Mouse (Mus musculus): ENCODE data around the gene Cfap161. TPM values are rescaled to one million over a fixed set of nuclear protein-coding genes. Genes with fewer than 3 reads are reported as not detected.

The Cfap161 gene
- polyA plus RNA-seq, 1 experiment: not detected

DNA sequence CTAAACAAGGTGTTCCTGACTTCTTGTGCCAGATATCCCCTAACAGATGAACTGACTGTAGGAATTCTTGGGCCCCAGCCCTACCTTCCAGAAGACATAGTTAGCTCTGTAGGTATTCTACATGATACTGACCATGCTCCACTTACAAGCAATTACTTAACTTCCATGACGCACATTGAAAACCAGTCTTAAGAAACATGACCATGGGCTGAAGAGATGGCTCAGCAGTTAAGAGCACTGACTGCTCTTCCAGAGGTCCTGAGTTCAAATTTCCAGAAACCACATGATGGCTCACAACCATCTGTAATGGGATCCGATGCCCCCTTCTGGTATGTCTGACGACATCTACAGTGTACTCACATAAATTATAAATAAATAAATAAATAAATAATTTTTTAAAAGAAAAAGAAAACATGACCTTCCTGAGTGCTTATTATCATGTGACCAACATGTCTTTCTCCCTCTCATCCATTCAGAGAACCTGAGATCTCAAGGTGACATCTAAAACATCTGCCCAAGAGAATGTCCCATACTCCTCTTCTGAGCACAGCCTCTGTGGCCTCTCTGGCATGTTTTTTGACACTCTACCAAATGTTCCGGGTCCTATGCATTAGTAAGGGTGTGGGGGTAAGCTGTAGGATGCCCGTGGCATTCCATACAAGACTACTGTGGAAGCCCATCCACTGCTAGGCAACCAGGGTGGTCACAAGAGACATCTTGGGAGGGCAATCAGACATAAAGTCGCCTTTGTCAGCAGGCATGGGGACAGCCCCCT is 58.2 kb downstream of the Cfap161 start:
- TF ChIP-seq GATA1 (IDR thresholded peaks at IDR 0.05; ENCODE audit: low read length): no peak

DNA sequence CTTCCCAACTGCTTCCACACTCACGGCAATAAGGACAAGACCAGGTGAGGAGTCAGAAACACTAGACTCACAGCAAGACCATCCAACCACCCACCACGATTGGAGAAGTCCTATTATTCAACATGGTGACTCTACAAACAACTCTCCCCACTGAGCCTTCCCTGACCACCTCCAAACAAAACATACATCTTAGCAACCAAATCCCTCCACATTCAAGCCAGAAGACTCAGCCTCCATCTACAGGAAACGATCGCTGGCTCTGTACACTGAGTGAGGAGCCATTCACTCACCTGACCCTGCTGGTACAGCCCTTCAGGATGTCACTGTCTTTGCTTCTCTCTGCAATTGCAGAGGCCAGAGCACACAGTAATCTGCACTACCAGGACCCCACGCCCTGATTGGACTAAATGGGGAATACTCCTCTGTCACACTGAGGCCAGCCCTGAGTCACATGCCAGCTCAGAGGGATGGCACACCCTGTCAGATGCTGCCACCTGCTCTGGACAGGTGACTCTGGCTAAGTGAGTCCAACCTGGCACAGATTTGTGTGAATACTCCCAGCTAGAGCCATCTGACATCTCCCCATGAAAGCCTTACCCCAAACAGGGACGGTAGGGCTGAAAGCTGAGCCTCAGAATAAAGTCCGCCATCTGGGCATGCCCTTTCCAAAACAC is 59.4 kb downstream of the Cfap161 start:
- TF ChIP-seq GATA1 (IDR thresholded peaks at IDR 0.05; ENCODE audit: low read length): no peak

DNA sequence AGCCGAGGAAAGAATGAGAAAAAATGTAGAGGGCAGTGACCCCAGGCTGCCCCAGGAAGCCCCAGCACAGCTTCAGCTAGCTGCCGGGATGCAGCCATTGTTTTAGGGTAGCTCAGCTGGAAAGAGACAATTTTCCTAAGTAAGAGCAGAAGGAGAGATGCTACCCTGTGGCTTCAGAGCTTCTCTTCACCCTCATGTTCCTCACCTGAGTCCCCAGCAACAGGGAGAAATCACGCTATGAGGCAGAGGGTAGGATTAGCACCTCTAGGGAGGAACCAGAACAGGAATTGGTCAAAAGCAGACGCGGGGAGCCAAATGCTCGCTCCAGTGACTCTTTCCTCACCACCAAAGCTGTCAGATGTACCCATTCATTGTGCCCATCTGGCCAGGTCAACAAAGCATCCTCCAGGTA is 60.0 kb downstream of the Cfap161 start:
- no peak for TF ChIP-seq GATA1 (IDR thresholded peaks at IDR 0.05; ENCODE audit: low read length)

DNA sequence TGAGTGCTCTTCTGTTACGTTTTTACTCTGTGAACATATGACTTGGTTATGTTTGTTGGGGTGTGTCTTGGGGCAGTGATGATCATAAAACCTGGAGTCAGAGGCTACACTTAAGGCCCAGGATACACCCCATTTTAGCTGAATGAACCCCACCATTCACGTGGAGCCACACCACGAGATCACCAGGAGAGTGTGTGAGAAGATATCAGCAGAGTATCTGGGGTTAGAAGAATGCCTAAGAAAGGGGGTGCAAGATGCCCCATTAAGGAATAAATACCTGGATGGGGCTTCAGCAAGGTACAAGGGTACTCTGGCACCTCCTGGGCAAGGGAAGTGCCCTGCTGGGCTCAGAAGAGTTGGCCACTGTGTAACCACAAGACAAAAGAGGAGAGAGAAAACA is 60.4 kb downstream of the Cfap161 start:
- no peak for TF ChIP-seq GATA1 (IDR thresholded peaks at IDR 0.05; ENCODE audit: low read length)

DNA sequence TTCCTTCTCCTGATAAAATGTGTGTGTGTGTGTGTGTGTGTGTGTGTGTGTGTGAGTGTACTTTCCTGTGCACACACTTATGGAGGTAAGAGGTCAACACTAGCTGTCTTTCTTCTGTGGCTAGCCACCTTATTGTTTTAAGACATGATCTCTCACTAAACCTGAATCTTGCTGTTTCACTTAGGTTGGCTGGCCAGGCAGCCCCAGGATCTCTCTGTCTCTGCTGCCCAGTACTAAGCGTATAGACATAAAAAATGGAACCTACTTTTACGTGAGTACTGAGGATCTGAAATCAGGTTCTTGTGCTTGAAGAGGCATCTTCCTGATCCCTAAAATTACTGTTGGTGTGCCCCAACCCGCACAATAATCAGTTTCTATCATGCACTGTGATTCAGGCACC is 61.9 kb downstream of the Cfap161 start:
- TF ChIP-seq GATA1 (IDR thresholded peaks at IDR 0.05; ENCODE audit: low read length): no peak

DNA sequence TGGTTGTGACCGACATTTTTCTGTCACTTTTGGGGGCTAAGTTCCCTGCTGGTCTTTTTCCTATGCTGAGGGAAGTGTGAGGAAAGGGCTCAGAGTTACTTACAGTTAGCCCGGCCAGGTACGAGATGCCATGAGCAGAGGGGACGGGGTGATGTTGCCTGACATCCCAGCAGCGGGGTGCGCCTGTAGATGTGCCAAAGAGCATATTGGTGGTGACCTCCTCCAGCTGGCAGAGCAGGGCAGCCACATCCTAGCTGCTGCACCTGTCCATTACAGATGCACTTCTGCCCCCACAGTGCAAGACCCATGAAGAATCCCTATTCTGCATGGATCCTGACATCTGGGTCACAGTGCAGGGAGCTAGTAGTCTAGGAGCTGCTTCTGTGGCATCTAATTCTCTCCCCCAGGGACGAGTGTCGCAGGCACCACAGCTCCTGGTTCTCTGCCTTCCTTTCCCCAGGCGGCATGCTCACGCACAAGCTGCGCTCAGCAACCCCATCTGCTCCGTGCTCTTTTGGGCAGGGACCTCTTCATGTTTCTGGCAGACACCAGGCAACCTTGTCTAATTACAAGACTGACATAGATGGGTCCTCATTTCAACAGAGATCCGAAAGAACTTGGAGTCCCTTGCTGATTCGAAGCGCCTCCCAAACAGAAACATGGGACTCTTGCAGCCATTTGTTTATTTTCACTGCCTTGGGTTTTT is 62.6 kb downstream of the Cfap161 start:
- no peak for TF ChIP-seq GATA1 (IDR thresholded peaks at IDR 0.05; ENCODE audit: low read length)

DNA sequence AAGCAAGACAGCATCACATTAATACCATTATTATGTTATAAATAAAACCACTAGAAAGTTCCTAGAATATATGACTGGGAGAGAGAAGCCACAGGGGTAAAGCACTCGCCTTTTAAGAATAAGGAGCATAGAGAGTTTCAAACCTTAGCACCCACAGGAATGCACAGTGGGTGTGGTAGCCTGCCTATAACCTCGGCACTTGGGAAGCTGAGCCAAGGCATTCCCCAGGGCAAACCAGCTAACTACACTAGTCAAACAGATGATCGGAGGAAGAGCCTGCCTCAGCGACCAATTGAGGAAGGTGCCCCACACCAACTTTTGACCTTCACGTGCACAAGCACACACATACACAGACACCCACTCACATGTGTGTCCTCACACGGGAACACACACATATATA is 63.4 kb downstream of the Cfap161 start:
- TF ChIP-seq GATA1 (IDR thresholded peaks at IDR 0.05; ENCODE audit: low read length): no peak

DNA sequence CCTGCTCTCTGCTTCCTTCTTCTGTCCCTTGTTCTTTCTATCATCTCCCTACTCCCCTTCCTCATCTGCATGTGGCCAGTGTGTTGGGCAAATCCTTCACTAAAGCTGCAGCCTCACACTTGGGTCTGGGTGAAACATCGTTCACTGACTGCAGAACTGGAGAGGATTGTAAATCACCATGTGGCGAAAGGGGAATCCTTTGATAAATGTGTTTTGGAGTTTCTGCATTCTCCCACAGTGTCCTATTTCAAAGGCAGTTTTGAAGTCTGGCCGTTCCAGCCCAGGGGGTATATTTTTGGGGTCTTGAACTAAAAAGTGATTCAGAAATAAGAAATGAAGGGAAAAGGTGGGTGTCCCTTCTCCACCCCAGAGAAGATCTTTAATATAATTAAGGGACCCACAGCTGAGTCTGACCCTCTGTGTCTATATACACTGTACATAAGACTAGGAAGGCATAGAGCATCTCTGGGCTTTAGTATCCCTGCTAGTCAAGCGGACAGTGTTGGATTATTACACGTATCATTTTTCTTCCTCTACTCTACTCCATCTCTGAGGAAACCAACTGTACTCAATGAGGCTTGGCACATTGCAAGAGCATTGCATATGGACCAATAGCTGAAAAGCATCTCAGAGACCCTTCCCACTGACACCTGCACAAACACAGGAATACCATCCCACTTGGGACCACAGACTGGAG is 67.6 kb downstream of the Cfap161 start:
- TF ChIP-seq GATA1 (IDR thresholded peaks at IDR 0.05; ENCODE audit: low read length): no peak

DNA sequence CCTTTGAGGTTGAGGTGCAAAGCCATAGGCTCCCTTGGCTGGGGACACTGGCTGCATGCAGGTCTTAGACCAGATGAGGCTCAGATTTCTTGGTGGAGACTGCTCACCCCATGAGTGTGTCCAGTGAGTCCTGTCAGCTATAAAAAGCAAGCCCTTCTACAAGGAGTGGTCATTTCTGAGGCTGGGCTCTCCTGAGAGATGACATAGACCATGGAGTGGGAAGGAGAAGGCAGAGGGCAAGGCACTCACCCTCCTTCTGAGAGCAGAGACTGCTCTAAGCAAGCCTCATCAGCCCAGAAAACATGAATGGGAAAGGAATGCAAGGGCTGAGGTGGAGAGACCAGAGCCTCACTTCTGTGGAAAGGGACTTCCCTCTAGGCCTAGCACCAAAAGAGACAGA is 68.9 kb downstream of the Cfap161 start:
- TF ChIP-seq GATA1 (IDR thresholded peaks at IDR 0.05; ENCODE audit: low read length): no peak

DNA sequence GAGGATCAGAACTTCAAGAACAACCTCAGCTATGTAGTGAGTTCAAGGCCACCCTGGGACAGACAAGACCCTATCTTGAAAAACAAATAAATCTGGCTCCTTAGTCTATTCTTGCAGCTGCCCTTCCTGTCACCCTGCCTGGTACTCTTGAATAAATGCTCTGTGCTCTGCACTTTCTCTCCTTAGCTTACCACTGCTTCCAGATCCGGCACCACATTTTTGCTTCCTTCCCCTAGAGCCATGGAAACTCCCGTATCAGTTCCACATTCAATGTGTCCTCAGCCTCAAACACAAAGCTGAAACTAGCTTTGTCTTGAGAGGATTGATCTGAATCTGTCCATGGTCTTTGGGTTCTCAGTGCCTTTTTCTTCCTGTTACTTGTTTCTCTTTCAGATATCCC is 70.1 kb downstream of the Cfap161 start:
- TF ChIP-seq GATA1 (IDR thresholded peaks at IDR 0.05; ENCODE audit: low read length): no peak

Other genes starting within 250 kb of the Cfap161 start
- gene Tmc3, start 210.0 kb downstream of the Cfap161 start, polyA plus RNA-seq (2012): not detected in 2 replicates
- 0.41 and 0.64 TPM in 2 replicates for gene Stard5, start 162.9 kb downstream of the Cfap161 start, polyA plus RNA-seq (2012)
- gene Il16, start 49.2 kb downstream of the Cfap161 start, polyA plus RNA-seq (2012): not detected in 2 replicates
- 55.1 and 74.1 TPM in 2 replicates for gene Tlnrd1, start 89.4 kb upstream of the Cfap161 start, polyA plus RNA-seq (2012)
- 23.2 and 114 TPM in 2 replicates for gene Mesd, start 89.6 kb upstream of the Cfap161 start, polyA plus RNA-seq (2012)